Mouse (Mus musculus) lung, postnatal 0 days (tissue): ENCODE results near the gene Spata20.

Experiments
- CTCF ChIP-seq: IDR thresholded peaks from 2 replicates; pipeline ENCODE4 v1.5.1; 2016; ENCODE audit warnings: antibody characterized with exemption, mild to moderate bottlenecking
- EP300 ChIP-seq: IDR thresholded peaks from 2 replicates; pipeline ENCODE4 v1.6.1; 2016; ENCODE audit warnings: antibody characterized with exemption, mild to moderate bottlenecking, control low read depth

DNA sequence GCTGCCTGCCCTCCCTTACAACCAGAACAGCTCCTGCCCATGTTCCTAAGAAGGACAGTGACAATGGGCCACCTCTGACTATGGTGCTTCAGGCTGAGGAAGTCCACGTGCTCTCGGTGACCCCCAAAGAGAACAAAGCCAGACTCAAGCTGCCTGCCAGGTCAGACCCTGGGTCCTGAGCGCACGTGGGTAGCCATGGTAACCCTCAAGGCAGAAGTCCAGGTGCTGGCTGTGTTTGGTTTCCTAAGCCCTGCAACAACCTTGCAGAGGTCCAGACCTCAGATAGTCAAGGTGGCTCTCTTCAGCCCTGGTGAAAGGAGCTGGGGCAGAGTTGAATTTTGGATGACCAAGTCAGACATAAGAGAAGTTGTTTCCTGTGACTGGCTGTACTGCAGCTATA lies 3.8 kb upstream of the Spata20 start:
- TF ChIP-seq CTCF, result no peak
- TF ChIP-seq EP300, result no peak
